Mouse (Mus musculus) kidney, postnatal 14 days (tissue): ENCODE measurements around the gene Olfr1167.
"Not testable (repeated sequence)": the region's sequence is repeated elsewhere in the genome, so short reads cannot be mapped to it uniquely, and the experiment has no call there.

Experiments used
- DNase-seq: peaks from one replicate; pipeline ENCODE4 v3.0.0; 2022; ENCODE audit warnings: mixed read lengths

The Olfr1167 gene

GRCm38 (mm10) chr2:88155093-88155492 lies at the start of gene Olfr1167:
TSS of gene Olfr1167 (minus strand) at chr2:88155193.
- not testable (repeated sequence) for DNase-seq

- no peak for DNase-seq
Measured at GRCm38 (mm10) chr2:88181580-88181979, 26.6 kb upstream of the Olfr1167 start, which contains the start of gene Olfr1168. TSS of gene Olfr1168 (plus strand) at chr2:88181880.

- DNase-seq = no peak
Measured at GRCm38 (mm10) chr2:88128172-88128571, 26.8 kb downstream of the Olfr1167 start, which contains the start of gene Olfr1166. TSS of gene Olfr1166 (minus strand) at chr2:88128272.
